Mouse (Mus musculus) R1 (cell line): ENCODE data around the gene Sp4.
A peak's percentile ranks its signal among the peaks of the same experiment; 100 is the strongest.

Source experiments
- DNase-seq: peaks from one replicate; pipeline ENCODE4 v3.0.0-alpha.2; 2018; ENCODE audit warnings: low read depth, low spot score

Gene Sp4

GRCm38 (mm10) chr12:118301072-118301865 is at the start of gene Sp4:
Sp4 (minus strand) TSS chr12:118301440.
- peak; percentile 96 for DNase-seq

GRCm38 (mm10) chr12:118339107-118339506 is 37.9 kb upstream of the Sp4 start:
- no peak for DNase-seq

- no peak for DNase-seq
These were observed 37.0 kb upstream of the Sp4 start for GRCm38 (mm10) chr12:118338243-118338642.

- no peak for DNase-seq
These were observed 36.1 kb upstream of the Sp4 start for GRCm38 (mm10) chr12:118337291-118337690.

- no peak for DNase-seq
These were observed 27.6 kb upstream of the Sp4 start for GRCm38 (mm10) chr12:118328739-118329249.

- DNase-seq: no peak
These were observed 26.3 kb upstream of the Sp4 start for GRCm38 (mm10) chr12:118327566-118327965.

GRCm38 (mm10) chr12:118326161-118326560 is 24.9 kb upstream of the Sp4 start:
- no peak for DNase-seq

- no peak for DNase-seq
These were observed 18.8 kb upstream of the Sp4 start for GRCm38 (mm10) chr12:118320076-118320475.

- no peak for DNase-seq
These were observed 13.2 kb upstream of the Sp4 start for GRCm38 (mm10) chr12:118314477-118314845.

GRCm38 (mm10) chr12:118313805-118314476 is 12.7 kb upstream of the Sp4 start:
- DNase-seq: no peak

GRCm38 (mm10) chr12:118303586-118303985 is 2.3 kb upstream of the Sp4 start:
- no peak for DNase-seq

GRCm38 (mm10) chr12:118303066-118303465 is 1.8 kb upstream of the Sp4 start:
- DNase-seq: no peak

- DNase-seq: peak; percentile 98
These were observed 911 bp upstream of the Sp4 start for GRCm38 (mm10) chr12:118301866-118302835.

- no peak for DNase-seq
These were observed 527 bp downstream of the Sp4 start for GRCm38 (mm10) chr12:118300754-118301071.

GRCm38 (mm10) chr12:118299956-118300355 is 1.3 kb downstream of the Sp4 start:
- peak; percentile 64 for DNase-seq

GRCm38 (mm10) chr12:118299172-118299571 is 2.1 kb downstream of the Sp4 start:
- DNase-seq: no peak

- DNase-seq: no peak
These were observed 2.7 kb downstream of the Sp4 start for GRCm38 (mm10) chr12:118298516-118298915.

- DNase-seq: no peak
These were observed 5.0 kb downstream of the Sp4 start for GRCm38 (mm10) chr12:118296236-118296635.

- DNase-seq: no peak
These were observed 5.4 kb downstream of the Sp4 start for GRCm38 (mm10) chr12:118295793-118296192.

GRCm38 (mm10) chr12:118288947-118289346 is 12.3 kb downstream of the Sp4 start:
- DNase-seq: no peak

- DNase-seq: no peak
These were observed 16.1 kb downstream of the Sp4 start for GRCm38 (mm10) chr12:118285099-118285498.

- DNase-seq: no peak
These were observed 19.3 kb downstream of the Sp4 start for GRCm38 (mm10) chr12:118281961-118282360.
